Mouse (Mus musculus): ENCODE data around the gene Sh2d3c.

Gene Sh2d3c

DNA sequence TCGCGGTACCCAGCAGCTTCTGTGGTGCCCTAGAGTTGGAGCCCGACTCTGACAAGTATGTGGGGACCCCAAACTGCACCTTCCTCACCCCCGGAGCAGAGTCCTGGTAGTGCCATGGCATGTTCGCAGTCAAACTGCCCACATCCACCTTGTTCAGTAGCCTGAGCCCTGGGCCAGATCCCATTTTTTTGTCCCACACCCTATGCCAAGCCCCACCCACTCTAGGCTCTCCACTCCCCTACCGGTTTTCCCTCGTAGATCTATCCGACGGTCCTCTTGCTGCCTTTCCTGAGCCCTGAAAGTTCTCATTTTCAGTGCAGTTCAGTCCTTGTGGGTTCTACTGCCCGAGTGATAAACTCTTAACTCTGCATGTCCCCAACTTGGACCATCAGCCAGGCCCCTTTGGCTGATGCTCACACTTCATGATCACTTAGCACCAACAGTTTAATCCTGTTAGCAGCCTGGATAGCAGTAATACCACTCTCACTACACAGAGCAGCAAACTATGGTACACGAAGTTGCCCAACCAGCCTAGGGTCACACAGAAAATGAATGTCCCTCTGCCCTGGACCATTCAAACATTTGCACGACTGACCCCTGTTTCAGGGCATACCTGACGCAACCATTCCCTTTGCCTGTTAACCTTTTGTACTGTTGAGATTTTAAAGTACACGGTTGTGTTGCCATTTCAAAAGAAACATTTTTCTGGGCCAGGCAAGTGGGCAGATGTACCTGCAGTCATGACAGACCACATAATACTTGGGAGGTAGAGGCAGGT is 19.7 kb upstream of the Sh2d3c start:
- DNase-seq = no peak

DNA sequence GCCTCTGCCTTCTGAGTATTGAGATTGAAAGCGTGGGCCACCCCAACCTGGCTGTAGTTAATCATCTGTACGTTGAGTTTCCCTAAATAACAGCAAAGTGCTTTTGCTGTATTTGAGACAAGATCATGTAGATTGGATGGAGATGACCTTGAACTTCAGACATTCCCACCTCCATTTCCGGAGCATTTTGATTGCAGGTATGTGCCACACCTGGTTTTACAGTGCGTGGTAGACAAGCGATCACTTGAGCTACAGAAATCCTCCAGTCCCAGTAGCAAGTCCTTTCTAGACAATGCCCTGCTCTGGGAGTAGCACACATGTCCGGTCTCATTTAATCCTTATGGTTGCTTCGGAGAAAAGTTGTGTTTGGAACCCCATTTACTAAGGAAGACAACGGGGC is 17.8 kb upstream of the Sh2d3c start:
- no peak for DNase-seq

DNA sequence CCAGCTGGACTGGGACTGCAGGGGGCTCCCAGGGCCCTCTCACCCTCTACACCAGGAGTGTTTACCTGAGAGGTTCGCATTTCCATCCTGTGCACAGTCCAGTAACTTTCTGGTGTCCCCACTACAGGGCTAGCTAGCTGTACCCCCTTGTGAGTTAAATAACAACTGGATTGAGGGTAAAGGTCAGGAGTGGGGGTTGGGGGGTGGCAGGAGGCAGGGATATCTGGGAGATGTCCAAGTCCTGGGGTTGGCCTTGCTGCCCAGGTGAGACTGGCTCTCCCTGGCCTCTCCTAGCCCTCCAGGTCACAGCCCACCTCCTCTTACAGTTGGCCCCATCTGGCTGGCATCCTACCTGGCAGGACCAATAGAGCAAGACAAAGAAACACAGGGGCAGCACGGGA is 16.8 kb upstream of the Sh2d3c start, which contains the start of gene Fpgs:
Gene Fpgs (minus strand): TSS at position 125 of the 401 bp plus-strand sequence.
- DNase-seq = peak; percentile 50 to 68

DNA sequence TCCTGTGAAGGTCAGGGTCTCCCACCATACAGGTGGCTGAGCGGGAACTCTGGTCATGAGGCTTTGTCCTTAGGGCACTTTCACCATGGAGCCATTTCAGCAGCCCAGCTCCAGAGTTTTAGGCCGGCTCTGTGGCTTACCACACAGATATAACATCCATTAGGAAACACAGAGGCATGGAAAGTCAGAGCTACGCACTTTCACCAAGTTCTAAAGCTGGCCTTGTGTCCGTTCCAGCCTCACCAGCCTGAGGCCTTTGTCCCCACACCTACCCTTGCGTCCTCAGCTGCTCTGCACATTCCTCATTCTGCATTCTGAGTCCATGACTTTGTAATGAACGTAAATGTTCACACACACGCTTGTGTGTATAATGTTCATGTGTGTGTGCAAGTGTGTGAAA is 15.8 kb upstream of the Sh2d3c start:
- no peak for DNase-seq

DNA sequence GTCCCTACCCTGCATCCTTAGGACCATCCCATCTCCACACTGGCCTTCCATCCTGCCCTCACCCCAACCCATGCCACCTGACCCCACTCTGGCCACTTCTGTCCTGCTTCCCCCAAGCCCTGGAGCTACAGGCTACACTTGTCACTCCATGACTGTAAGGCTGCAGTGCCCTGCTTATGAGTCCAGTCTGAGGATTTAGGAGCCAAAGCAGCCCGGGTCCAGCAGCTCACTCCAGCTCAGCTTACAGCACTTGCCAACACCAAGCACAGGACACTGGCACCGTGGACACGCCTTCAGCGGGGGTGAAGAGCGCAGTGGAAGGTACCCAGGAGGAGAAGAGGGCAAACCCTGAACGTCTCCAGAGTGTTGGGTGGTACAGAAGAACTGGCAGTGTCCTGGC is 13.9 kb upstream of the Sh2d3c start:
- no peak for DNase-seq

DNA sequence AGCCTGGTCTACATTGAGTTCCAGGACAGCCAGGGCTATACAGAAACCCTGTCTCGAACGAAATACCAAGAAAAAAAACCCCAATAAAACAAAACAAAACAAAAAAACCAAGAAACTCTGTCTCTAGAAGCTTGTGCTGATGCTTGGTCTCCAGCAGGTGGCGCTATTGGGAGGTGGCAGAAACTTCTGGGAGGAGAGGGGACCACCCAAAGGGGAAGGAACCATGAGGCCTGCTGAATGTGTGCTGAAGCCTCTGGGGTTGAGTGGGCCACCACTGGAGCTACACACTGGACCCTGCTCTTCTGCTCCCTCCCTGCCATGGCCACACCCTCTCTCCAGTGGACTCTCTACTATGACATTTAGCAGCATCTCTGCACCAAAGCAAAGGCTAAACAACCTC is 12.2 kb upstream of the Sh2d3c start:
- DNase-seq = peak; percentile 81 to 84

DNA sequence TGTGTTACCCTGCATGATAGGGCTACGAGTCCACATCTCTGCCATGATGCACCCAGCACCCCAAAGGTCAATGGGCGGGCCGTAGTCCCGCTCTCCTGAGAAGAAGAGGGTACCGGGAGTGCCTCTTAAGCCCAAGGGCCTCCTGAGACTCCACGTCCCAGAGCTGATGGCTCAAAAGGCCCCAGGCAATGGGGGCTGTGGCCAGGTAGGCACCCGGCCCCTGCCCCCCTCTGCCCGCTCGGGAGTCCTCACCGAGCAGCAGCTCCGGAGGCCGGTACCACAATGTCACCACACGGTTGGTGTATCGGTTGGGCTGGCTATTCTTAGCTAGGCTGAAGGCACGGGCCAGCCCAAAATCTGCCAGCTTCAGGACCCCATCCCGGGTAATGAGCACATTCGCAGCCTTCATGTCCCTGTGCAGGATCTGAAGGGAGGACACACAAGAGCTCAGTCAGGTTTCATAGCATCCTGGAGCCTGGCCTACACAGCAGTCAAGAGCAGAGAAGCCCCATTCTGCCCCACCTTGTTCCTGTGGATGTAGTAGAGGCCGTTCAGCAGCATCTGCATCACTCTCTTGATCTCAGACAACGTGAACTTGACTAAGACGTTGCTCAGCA is 11.2 kb upstream of the Sh2d3c start:
- DNase-seq = no peak

DNA sequence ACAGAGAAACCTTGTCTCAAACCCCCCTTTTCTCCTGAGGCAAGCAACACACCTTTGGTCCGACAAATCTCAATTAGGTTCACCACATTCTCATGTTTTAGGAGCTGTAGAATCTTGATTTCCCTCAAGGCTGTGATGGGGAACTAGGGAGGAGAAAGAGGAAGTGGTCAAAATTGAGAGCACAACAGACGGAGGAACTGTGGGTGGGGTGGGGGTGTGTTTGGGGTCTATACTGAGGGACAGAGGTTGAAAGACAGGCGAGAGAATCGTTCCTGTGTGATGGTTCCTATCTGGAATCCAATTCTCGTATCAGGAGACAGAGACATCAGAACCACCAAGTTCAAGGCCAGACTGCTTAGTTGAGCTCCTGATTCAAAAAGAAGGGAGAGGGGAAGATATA is 10.4 kb upstream of the Sh2d3c start:
- DNase-seq = no peak

DNA sequence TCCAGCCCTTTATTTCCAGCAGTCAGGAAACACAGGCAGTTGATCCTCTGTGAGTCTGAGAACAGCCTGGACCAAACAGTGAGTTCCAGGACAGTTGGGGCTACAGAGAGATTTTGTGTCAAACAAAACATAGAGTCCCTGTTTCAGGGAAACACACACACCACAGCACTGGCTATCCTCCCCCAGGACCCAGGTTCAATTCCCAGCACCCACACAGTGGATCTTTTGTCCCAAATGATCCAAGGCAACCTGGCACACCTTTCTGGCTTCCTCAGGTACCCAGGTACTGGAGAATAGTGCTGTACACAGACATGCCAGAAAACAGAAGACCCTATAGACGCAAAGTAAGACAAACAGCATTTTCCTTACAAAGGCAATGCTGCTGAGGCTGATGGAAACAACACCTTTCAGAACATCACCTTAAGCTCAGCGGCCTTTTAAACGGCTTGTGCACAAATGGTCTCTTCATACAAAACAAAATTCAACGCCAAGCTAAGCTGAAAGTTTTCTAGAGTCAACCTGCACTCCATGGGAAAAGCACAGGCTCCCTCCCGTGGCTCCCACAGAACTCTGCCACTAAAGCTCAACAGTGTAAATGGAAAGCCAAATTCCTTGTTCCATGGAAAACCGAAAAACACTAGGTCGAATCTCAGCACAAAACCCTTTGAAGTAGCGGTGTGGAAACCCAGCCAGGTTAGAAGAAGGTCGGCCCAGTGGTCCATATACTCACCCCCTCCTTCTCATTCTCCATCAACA is 9.4 kb upstream of the Sh2d3c start:
- peak in 1 of 2 experiments; percentile 33 for DNase-seq

DNA sequence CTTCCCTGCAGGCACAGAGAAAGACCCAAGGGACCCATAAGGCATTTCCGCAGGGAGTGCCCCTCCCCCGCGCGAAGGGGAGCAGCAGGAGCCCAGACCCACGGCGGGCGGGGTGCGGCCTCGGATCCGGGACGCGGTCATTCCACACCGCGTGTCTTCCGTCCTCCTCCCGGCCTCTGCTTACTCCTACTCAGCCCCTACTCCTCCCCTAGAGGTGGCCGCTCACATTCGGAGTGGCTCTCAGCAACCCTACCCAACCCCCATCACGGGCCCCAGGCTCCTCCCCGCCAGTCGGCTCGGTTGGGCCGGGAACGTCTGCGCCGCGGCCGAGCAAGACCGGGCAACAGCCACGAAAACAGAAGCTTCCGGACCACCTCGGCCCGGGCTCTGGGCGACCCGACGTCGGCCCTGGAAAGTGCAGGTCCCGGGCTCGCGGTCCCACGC is 8.7 kb upstream of the Sh2d3c start:
- peak; percentile 78 to 88 for DNase-seq

DNA sequence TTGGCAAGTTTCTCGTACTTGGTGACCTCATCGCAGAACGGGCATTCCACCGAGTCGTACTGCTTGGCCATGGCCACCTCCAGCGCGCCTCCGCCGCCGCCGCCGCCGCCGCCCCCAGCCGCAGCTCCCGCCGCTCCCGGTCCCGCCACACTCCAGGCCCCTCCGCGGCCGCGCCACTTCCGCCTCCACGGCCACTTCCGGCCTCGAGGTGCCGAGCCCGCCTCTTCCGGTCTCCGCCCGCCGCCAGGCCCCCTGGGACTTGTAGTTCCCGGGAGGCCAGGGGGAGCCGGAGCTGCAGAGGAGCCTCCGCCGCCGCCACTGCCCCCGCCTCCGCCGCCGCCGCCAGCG is 8.3 kb upstream of the Sh2d3c start:
- DNase-seq = peak; percentile 95 to 98

DNA sequence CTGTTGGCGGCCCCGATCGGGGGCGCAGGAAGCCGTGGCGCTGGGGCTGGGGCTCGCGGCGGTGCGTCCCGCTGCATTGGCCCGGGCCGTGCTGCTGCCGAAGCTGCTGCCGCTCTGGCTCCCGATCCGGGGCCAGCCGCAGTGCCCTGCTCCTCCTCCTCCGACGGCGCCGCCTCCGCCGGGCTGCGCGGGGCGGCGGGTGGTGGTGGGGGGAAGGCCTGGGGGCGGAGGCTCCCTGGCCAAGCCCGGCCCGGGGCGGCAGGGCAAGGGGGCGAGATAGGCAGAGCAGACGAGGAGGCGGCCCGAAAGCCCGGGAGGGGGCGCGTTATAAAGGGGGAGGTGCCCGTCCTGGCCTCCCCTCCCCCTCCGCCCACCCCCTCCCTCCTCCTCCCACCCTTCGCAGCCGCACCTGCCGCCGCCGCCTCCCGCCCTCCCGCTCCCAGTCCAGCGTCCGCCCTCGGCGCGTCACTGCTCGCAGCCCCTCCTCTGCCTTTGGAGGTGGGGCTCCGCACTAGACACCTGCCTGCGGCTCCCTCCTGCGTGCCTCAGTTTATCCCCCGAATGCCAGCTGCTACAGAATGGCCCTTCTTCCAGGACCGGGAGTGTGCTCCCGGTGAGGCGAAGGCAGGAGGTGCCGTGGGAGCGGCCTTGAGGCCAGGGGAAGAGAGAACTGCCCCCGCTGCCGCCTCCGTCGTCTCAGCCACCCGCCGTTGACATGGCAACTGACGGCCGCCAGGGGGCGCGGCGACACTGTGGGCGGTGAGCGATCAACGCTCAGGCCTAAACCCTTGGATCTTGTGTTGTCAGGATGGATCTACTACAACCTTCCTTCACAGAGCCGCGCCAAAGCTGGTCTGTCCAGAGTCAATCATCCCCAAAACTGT is 7.7 kb upstream of the Sh2d3c start, which contains the start of gene Cdk9:
Gene Cdk9 (minus strand): TSS at position 143 of the 884 bp plus-strand sequence.
- peak; percentile 94 to 96 for DNase-seq

DNA sequence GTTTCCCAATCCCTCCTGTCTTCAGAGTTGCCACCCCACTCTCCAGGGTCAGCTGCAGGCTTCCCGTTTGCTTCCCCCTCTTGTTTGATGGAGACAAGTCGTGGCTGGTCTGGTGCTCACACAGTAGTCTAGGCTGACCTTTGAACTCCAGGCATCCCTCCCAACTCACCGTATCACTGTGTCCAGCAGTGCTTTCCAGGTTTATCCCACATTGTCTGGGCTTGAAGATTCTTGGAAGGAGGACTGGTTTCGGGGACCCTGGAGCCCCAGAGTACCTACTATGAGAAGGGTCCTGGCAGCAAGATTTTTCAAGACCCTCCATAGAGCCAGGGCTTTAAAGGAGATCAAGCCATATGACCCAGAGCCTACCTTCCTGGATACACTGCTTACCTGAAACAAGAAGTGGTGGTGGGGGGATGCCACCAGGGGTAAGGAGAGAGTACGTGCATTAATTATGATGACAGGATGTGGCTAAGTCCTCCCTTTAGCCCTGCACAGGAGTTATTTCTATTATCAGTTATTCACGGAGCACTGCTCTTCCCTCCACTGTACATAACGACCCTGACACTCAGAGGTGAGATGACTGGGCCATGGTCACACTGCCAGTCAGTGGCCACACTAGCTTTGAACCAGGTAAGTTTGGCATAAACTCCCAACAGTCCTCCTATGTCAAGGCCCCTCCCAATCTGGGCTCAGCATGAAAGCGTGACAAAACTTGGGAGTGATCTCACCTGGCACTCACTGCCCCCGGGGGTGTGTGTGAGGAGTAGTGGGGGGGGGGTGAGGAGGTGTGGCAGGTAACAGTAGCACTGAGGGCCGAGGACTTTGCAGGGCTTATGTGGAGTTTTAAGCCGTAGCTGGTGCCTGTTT is 6.5 kb upstream of the Sh2d3c start:
- DNase-seq = no peak

DNA sequence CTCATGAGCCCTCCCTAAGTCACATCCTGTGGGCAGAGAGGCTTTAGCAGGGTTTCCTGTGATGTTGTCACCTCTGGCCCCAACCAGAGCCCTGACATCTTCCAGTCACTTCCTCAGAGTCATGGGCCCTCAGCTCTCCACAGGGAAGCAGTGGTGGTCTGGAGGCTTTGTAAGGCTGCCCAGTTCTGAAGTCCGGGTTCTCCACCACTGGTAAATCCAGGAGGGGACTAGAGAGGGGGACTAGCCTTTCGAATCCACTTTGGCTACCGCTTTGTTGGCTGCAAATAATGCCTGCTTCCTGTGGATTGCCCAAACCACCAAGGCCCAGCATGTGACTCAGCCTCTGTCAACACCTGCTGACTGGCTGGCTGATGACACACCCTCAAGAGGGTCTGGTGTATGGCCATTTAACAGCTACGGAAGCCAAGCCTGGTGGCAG is 5.8 kb upstream of the Sh2d3c start:
- DNase-seq = peak in 1 of 2 experiments; percentile 53

DNA sequence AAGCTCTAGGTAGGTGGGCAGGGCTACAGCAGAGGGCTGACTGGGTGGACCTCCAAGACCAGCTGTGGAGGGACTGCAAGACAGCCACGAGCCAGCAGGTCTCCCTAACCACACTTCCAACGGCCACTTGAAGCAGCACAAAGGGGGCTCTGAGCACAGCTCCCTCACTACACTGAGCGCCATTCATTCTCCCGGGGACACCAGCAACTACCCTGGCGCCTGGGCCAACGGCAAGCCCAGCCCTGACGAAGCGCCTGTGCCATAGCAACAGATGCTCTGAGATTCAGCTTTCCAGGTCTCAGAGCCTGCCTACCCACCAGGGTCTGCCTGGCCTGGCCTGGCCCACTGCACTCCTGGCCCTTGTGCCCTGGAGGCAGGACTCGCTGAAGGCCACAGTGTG is 2.1 kb upstream of the Sh2d3c start:
- no peak for DNase-seq

DNA sequence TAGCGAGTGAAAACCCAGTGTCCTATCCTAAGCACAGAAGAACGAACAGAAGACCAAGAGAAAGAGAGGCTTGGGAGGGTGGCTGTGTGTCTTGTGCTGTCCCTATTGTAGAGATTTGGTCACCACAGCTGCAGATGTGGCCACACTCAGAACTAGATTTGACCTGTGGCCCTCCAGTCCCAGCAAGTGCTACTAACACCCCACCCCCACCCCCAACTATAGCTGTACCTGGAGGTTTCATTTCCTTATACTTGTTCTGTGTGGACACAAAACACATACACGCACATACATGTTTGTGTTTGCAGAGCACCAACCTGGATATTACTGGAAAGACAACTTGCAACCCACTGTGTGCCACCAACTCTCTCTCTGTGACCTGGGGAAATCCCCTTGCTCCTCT is 802 bp upstream of the Sh2d3c start:
- no peak for DNase-seq

DNA sequence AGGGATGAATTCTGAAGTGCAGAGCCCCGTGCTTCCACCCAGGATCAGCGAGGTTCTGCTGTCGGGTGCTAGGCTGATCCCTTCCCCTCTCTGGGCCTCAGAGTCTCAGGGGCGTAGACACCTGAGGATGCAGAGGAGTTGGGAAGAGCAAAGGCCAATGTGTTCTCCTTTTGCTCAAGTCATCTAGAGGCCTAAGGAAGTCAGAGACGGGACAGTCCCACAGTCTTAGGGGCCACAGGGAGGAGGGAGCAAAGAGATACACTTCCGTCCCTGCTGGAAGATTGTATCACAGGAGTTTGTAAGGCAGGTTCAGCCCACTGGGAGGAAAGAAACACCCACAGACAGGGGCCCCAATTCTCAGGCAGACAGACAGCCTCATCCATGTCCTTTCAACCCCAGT is 1.2 kb downstream of the Sh2d3c start:
- DNase-seq = no peak

DNA sequence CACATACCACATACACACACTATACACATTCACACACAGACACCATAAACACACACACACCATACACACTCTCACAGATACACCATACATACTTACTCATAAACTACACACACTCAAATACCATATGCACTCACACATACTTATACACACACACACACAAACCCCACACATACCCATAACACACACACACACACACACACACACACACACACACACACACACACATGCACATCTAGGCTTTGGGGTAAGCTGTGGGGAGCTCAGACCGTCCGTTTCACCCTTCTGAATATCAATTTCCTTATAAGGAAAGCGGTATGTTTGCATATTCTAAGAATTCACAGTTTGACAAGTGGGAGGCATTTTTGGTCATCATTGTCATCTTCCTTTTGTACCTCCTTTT is 1.7 kb downstream of the Sh2d3c start:
- no peak for DNase-seq

DNA sequence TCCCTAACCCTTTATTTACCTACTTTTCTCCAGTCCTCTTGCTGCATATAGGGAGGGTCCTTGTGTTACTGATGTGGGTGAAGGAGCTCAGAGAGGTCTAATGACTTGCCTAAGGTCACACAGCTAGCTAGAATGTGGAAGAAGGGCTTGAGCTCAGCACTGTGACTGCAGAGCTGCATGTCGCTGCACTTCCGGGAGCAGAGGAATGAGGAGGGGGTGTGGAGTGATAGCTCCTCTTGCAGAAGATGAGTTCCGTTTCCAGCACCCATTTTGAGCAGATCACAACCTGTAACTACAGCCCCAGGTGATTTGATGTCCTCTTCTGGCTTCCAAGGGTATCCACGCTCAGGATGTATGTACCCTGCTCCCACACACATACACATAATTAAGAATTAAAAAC is 3.3 kb downstream of the Sh2d3c start:
- no peak for DNase-seq

DNA sequence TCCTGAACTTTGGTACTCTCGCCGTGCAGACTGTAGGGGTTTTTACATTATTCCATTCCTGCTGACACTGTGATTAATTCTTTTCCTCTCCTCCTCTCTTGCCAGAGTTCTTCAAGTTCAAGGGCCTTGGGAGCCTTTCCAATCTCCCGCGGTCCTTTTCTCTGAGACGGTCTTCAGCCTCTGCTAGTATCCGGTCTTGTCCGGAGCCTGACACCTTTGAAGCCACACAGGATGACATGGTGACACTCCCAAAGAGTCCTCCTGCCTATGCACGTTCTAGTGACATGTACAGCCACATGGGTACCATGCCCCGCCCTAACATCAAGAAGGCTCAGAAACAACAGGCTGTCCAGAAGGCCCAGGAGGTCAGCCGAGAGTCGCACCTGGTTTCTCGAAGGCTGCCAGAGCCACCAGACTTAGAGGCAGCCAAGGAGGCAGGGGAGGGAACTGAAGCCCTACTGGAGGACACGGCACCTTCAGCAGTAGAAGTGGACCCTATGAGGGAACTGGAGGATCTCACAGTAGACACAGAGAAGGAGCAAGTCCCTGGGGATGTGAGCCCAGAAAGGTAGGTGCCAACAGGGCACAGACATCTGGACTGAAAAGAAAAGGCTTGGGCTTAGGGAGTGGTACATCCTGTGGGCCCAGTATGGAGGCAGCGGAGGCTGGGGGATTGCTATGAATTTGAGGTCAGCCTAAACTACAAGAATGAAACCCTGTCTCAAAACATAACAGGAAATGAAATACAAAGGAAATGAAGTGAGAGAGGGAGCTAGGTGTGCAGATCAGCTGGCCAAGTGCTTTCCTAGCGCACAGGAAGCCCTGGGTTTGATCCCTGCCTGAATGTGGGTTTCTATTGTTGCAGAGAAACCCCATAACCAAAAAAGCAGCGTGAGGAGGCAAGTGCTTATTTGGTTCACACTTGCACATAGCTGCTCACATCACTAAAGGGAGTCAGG is 4.3 kb downstream of the Sh2d3c start:
- peak; percentile 67 to 74 for DNase-seq
